Mouse (Mus musculus) heart, embryonic 16.5 days (tissue): ENCODE results near the gene Gpr162. TPM values are rescaled to one million over a fixed set of nuclear protein-coding genes. Genes with fewer than 3 reads are reported as not detected.

ENCODE experiments used
- ATAC-seq: fragments of 200-750 bp; cut with Nextera tagmentation; replicated peaks from 2 replicates; pipeline ENCODE4 v1.8.0; 2017; ENCODE audit warnings: moderate number of reproducible peaks; ENCODE audit not compliant: insufficient read depth, low FRiP score; ENCODE audit errors: extremely low read depth
- H3K27ac ChIP-seq: fragments of 300-500 bp; sonication (generic); 2 replicates; pipeline ENCODE4 v1.5.1; 2014; ENCODE audit warnings: mild to moderate bottlenecking, low read length, control low read depth, moderate library complexity
- H3K27me3 ChIP-seq: fragments of 300-500 bp; sonication (generic); 2 replicates; pipeline ENCODE4 v1.6.1; 2014; ENCODE audit warnings: low read length, mixed read lengths; ENCODE audit not compliant: control insufficient read depth, insufficient read depth
- H3K36me3 ChIP-seq: fragments of 300-500 bp; sonication (generic); 2 replicates; pipeline ENCODE4 v1.6.1; 2014; ENCODE audit not compliant: control insufficient read depth, insufficient read depth
- H3K4me1 ChIP-seq: fragments of 300-500 bp; sonication (generic); 2 replicates; pipeline ENCODE4 v1.6.1; 2014; ENCODE audit warnings: low read length, mixed read lengths; ENCODE audit not compliant: control insufficient read depth, insufficient read depth
- H3K4me2 ChIP-seq: fragments of 300-500 bp; sonication (generic); 2 replicates; pipeline ENCODE4 v1.6.1; 2014; ENCODE audit warnings: low read depth, mild to moderate bottlenecking, control low read depth, low read length
- H3K4me3 ChIP-seq: fragments of 300-500 bp; sonication (generic); 2 replicates; pipeline ENCODE4 v1.5.1; 2014; ENCODE audit warnings: mild to moderate bottlenecking, control low read depth, low read length
- H3K9ac ChIP-seq: fragments of 300-500 bp; sonication (generic); 2 replicates; pipeline ENCODE4 v1.6.1; 2014; ENCODE audit warnings: low read length, control low read depth
- H3K9me3 ChIP-seq: fragments of 300-500 bp; sonication (generic); replicated peaks from 2 replicates; pipeline ENCODE4 v1.6.1; 2016; ENCODE audit warnings: low read length; ENCODE audit not compliant: control insufficient read depth
- WGBS: fragments of 180-500 bp; shearing (Covaris S2); extraction: QIAGEN DNeasy Blood & Tissue Kit; methylation state at CpG from one replicate; pipeline ENCODE4 v1.1.7; 2014; 5-methylcytosine and 5-hydroxymethylcytosine counted together
- polyA plus RNA-seq: library from polyadenylated mRNA; unstranded; fragments of >200 nt; fragmentation: Nextera tagmentation; extraction: Ambion mirVana; gene quantifications from 2 replicates; pipeline ENCODE4 v1.2.1, GENCODE M21; 2015

Gpr162 gene
- 2.4 and 2.7 TPM in 2 replicates for polyA plus RNA-seq

DNA sequence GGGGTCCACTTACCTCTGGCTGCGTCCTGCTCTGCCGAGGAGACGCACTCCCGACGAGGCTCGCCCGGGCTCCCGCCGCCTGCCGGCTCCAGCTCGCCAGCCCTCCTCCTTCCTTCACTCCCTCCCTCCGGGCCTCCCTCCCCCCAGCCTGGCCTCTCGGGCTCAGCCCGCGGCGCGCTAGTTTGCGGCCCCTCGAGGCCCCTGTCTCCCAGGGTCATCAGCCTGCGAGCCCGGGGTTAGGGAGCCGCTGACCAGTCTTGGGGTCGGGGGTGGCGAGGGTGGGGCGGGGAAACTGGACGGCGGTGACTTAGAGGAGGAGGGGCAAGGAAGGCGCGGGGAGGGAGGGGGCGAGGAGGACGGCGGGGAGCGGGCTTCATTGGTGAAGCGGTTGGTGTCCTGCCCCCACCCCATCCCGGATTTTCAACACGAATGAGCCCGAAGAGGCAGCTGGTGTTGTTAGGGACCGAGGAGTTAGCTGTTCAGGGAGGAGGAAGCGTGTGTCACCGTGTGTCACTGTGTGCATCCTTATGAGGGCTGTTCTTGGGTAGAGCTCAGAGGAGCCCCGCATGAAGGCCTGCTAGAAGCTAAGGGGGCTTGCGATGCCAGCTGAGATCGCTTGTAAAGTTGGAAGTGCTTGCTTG lies at the start of gene Gpr162:
TSS of gene Gpr162 (minus strand) at position 326 of the 641 bp plus-strand sequence.
- Histone ChIP-seq H3K4me2 (peak within 1 kb of the TSS; percentile 94), H3K27me3 (peaks cover 20% of the 10 kb centered on the region), H3K36me3 (no peaks in the 10 kb centered on the region), H3K27ac (no peak within 1 kb of the TSS), H3K4me1 (peaks cover 17% of the 10 kb centered on the region), H3K9ac (peak within 1 kb of the TSS; percentile 81), H3K4me3 (peak within 1 kb of the TSS; percentile 64), H3K9me3 (no peaks in the 10 kb centered on the region)
- under 1% methylated on average over 37 of the region's 43 CpGs for WGBS
- ATAC-seq = peak; percentile 61

- Histone ChIP-seq H3K36me3 (peaks cover 22% of the 10 kb centered on the region), H3K4me1 (peaks cover 40% of the 10 kb centered on the region), H3K4me3 (no peak overlapping the region), H3K4me2 (no peak overlapping the region), H3K27me3 (peaks cover 10% of the 10 kb centered on the region; the same call in 1 of the 2 replicates), H3K9ac (no peak overlapping the region), H3K27ac (peak overlapping the region; percentile 21; the same call in 1 of the 2 replicates), H3K9me3 (no peaks in the 10 kb centered on the region)
- ATAC-seq = no peak
- WGBS = 57% methylated on average over 6 of the region's 6 CpGs
Observed at GRCm38 (mm10) chr6:124913214-124913613, 49.4 kb upstream of the Gpr162 start.

DNA sequence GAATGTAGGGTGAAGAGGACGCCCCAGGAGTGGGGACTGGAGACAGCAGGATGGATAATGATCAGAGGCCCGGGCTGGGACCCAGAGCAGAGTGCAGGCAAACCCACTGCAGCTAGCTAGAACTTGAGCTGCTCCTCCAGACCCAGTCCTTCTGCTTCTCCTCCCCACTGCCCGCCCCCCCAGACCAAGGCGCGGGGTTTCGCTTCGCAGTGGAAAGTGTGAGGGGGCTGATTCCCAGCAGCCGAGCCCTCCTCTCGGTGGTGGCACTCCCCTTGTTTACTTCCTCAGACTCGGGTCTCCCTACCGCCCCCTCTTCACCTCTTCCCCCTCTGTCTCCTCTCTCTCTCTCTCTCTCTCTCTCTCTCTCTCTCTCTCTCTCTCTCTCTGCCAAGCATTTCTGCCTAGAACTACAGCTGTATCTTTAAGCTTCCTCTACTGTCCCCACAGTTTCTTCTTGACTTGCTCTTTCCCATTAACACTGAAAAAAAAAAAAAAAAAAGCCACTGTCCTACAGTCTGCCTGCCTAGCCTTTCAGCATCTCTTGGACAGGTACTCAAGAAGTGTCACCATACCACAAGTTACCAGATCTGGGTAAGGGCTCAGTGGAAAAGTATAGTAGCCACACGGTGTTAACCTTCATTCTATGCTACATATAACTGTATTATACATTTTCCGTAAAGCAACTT lies 47.9 kb upstream of the Gpr162 start, which contains the start of gene Lag3:
TSS of gene Lag3 (minus strand) at position 173 of the 686 bp plus-strand sequence.
- no peak for ATAC-seq
- Histone ChIP-seq H3K27ac (no peak within 1 kb of the TSS), H3K9ac (peak within 1 kb of the TSS; percentile 36; the same call in 1 of the 2 replicates), H3K4me2 (peak within 1 kb of the TSS; percentile 15; the same call in 1 of the 2 replicates), H3K36me3 (peaks cover 22% of the 10 kb centered on the region), H3K9me3 (no peaks in the 10 kb centered on the region), H3K4me3 (no peak within 1 kb of the TSS), H3K4me1 (peaks cover 39% of the 10 kb centered on the region), H3K27me3 (peaks cover 10% of the 10 kb centered on the region; the same call in 1 of the 2 replicates)
- WGBS = 18% methylated on average over 11 of the region's 13 CpGs

DNA sequence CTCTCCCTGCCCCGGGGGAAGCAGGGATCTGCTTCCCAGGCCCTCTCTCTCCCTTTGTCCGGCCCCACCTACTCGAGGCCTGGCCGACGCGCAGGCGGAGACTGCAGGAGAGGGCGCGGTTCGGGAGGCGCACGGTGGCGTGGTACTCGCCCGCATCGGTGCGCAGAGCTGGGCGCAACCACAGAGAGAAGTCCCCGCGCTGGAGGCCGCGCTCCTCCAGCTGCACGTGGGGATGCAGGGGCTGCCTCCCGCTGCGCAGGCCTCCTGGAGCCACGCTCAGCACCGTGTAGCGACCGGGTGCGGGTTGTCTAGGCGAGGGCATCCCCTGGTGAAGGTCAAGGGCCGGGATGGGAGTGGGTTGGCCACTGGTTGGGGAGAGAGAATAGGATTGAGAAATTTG lies 46.2 kb upstream of the Gpr162 start:
- Histone ChIP-seq H3K4me3 (peak overlapping the region; percentile 5), H3K36me3 (peaks cover 21% of the 10 kb centered on the region), H3K4me1 (peaks cover 28% of the 10 kb centered on the region), H3K9ac (peak overlapping the region; percentile 37), H3K4me2 (peak overlapping the region; percentile 48), H3K27me3 (peaks cover 10% of the 10 kb centered on the region; the same call in 1 of the 2 replicates), H3K9me3 (no peaks in the 10 kb centered on the region), H3K27ac (no peak overlapping the region)
- no peak for ATAC-seq
- WGBS = 8% methylated on average over 32 of the region's 32 CpGs

GRCm38 (mm10) chr6:124907767-124908166 lies 44.0 kb upstream of the Gpr162 start:
- 74% methylated on average over 1 of the region's 1 CpGs for WGBS
- H3K36me3 ChIP-seq = 0 out of 2 replicates have a peak, but pooled peaks cover under 1% of the 10 kb centered on the region

GRCm38 (mm10) chr6:124904991-124905860 lies 41.4 kb upstream of the Gpr162 start:
- ATAC-seq = no peak
- H3K9me3 ChIP-seq = no peaks in the 10 kb centered on the region
- H3K4me1 ChIP-seq = peaks cover 13% of the 10 kb centered on the region
- H3K4me3 ChIP-seq = no peak overlapping the region; the same call in 1 of the 2 replicates
- 50% methylated on average over 14 of the region's 16 CpGs for WGBS
- peak overlapping the region; percentile 90 for H3K4me2 ChIP-seq
- peak overlapping the region; percentile 81 for H3K9ac ChIP-seq
- peaks cover 7% of the 10 kb centered on the region; the same call in 1 of the 2 replicates for H3K27me3 ChIP-seq
- no peaks in the 10 kb centered on the region for H3K36me3 ChIP-seq
- H3K27ac ChIP-seq = peak overlapping the region; percentile 98

More at GRCm38 (mm10) chr6:124907767-124908166, 44.0 kb upstream of the Gpr162 start:
- Histone ChIP-seq H3K27me3 (peaks cover 10% of the 10 kb centered on the region; the same call in 1 of the 2 replicates), H3K4me1 (peaks cover 23% of the 10 kb centered on the region), H3K27ac (no peak overlapping the region), H3K9me3 (no peaks in the 10 kb centered on the region), H3K4me3 (no peak overlapping the region), H3K9ac (no peak overlapping the region), H3K4me2 (no peak overlapping the region)
- no peak for ATAC-seq

GRCm38 (mm10) chr6:124904161-124904981 lies 40.6 kb upstream of the Gpr162 start:
- Histone ChIP-seq H3K27ac (peak overlapping the region; percentile 98), H3K36me3 (no peaks in the 10 kb centered on the region), H3K4me2 (peak overlapping the region; percentile 90), H3K4me3 (peak overlapping the region; percentile 65), H3K9ac (peak overlapping the region; percentile 81), H3K9me3 (no peaks in the 10 kb centered on the region), H3K4me1 (peaks cover 8% of the 10 kb centered on the region), H3K27me3 (peaks cover 3% of the 10 kb centered on the region; the same call in 1 of the 2 replicates)
- 11% methylated on average over 24 of the region's 24 CpGs for WGBS
- peak; percentile 66 for ATAC-seq
